Mouse (Mus musculus): ENCODE results near the gene Bex1. TPM values are rescaled to one million over a fixed set of nuclear protein-coding genes. Genes with fewer than 3 reads are reported as not detected.

The Bex1 gene
- polyA plus RNA-seq, 1 experiment from 2014 or later: 100 TPM

DNA sequence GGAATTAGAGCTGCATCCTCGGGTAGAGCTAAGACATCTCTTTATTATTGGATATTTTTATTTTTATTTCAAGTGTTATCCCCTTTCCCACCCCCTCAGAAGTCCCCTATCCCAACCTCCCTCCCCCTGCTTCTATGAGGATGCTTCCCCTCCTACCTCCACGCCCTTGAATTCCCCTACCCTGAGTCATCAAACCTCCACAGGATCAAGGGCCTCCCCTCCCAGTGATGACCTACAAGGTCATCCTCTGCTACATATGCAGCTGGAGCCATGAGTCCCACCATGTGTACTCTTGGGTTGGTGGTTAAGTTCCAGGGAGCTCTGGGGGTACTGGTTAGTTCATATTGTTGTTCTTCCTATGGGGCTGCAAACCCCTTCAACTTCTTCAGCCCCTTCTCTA, 1.9 kb downstream of the Bex1 start:
- no peak overlapping the region for H3K9ac ChIP-seq
- H3K4me3 ChIP-seq: no peak overlapping the region
- no peak overlapping the region for H3K4me2 ChIP-seq (replicated peaks)
- ATAC-seq (ENCODE audit: low FRiP score): no peak
- no peaks in the 10 kb centered on the region for H3K36me3 ChIP-seq
- 69% methylated on average over 2 of the region's 2 CpGs for WGBS
- H3K27me3 ChIP-seq: no peaks in the 10 kb centered on the region
- H3K27ac ChIP-seq: no peak overlapping the region
- H3K9me3 ChIP-seq (replicated peaks): no peaks in the 10 kb centered on the region
- H3K4me1 ChIP-seq: no peaks in the 10 kb centered on the region

DNA sequence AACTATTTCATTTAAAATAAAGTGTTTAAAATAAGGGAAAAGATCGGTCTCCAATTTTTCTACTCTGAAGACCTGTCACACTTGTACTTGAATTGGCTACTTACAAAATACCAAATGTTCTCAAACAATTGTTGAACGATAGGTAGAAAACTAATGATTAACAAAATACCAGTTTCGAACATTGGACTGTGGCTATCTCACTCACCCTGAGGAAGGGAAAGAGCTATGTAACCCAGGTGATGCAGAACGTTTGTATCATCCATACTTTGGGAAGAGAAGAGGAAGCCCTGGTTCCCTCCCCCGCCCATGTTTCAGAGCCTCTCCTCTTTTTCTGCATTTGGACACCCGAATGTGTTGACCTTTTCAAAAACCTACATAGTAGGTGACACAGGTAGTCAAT, 10.9 kb downstream of the Bex1 start:
- Histone ChIP-seq H3K4me1 (no peaks in the 10 kb centered on the region), H3K9ac (no peak overlapping the region), H3K4me2 (replicated peaks) (no peak overlapping the region), H3K9me3 (replicated peaks) (no peaks in the 10 kb centered on the region), H3K36me3 (no peaks in the 10 kb centered on the region), H3K27ac (no peak overlapping the region), H3K27me3 (peaks cover 4% of the 10 kb centered on the region; the same call in 1 of the 2 replicates), H3K4me3 (no peak overlapping the region)
- ATAC-seq (ENCODE audit: low FRiP score): no peak
- WGBS: 79% methylated on average over 6 of the region's 6 CpGs

DNA sequence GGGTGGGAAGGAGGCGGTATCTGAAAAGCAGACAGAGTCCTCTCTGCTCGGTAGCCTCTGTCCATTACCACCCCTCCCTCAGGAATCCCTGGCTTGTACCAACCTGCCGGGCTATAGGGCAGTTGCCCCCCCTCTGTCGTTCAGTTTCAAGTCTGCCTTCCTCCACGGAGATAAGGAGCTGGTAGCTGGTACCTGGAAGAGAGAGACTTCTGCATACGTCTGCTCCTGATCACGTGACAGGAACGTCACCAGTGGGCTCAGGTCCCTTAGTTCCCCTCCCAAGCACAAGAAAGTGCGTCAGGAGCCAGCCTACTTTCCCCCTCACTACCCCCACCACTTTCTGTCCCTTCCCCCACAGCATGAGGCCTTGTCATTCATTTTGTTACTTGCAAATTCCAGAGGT, 11.6 kb downstream of the Bex1 start, which contains the start of gene Tceal5:
Gene Tceal5 (minus strand): TSS at position 213 of the 403 bp plus-strand sequence.
- Histone ChIP-seq H3K27ac (no peak within 1 kb of the TSS), H3K4me3 (peak within 1 kb of the TSS; percentile 42), H3K4me2 (replicated peaks) (peak within 1 kb of the TSS; percentile 51), H3K9me3 (replicated peaks) (no peaks in the 10 kb centered on the region), H3K27me3 (peaks cover 4% of the 10 kb centered on the region; the same call in 1 of the 2 replicates), H3K4me1 (no peaks in the 10 kb centered on the region), H3K36me3 (no peaks in the 10 kb centered on the region), H3K9ac (peak within 1 kb of the TSS; percentile 42; the same call in 1 of the 2 replicates)
- WGBS: 13% methylated on average over 9 of the region's 9 CpGs
- peak; percentile 83 for ATAC-seq (ENCODE audit: low FRiP score)

DNA sequence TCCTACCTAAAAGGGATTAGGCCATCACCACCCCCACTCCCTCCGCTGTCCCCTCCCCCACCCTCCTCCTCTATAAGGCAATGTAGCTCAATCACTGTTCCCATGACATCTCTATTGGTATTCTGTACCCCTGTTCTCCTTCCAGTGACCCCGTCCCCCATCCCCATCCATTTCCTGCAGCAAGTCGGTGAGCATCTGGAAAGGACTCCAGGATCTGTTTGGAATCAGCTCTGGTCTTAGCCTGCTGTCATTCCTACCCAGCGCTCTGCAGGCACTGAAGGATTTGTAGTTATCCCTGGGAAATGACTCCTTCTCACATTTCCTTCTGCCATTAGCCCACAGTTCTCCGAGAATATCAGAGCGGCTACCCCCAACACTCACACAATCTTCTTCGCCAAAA, 12.1 kb downstream of the Bex1 start:
- Histone ChIP-seq H3K4me1 (no peaks in the 10 kb centered on the region), H3K36me3 (no peaks in the 10 kb centered on the region), H3K9ac (peak overlapping the region; percentile 42; the same call in 1 of the 2 replicates), H3K27me3 (peaks cover 4% of the 10 kb centered on the region; the same call in 1 of the 2 replicates), H3K9me3 (replicated peaks) (no peaks in the 10 kb centered on the region), H3K4me3 (peak overlapping the region; percentile 42), H3K27ac (no peak overlapping the region), H3K4me2 (replicated peaks) (peak overlapping the region; percentile 51)
- 25% methylated on average over 7 of the region's 7 CpGs for WGBS
- ATAC-seq (ENCODE audit: low FRiP score): peak; percentile 40

DNA sequence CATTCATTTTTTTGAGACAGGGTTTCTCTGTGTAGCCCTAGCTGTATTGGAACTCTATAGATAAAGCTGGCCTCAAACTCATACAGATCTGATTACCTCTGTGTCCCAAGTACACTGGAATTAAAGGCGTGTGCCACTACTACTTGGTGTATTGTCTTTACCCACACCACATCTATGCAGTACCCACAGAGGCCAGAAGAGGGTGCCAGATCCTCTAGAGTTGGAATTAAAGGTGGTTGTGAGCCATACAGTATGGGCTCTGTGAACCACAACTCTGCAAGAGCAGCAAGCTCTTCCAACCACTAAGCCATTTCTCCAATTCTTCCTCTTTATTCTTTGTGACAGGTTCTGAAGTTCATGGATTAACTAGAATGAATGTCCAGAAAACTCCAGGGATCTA, 18.4 kb downstream of the Bex1 start:
- H3K4me1 ChIP-seq: no peaks in the 10 kb centered on the region
- H3K4me2 ChIP-seq (replicated peaks): no peak overlapping the region
- no peaks in the 10 kb centered on the region for H3K27me3 ChIP-seq
- H3K36me3 ChIP-seq: no peaks in the 10 kb centered on the region
- WGBS: 47% methylated on average over 1 of the region's 1 CpGs
- no peak for ATAC-seq (ENCODE audit: low FRiP score)
- H3K4me3 ChIP-seq: no peak overlapping the region
- no peak overlapping the region for H3K9ac ChIP-seq
- H3K9me3 ChIP-seq (replicated peaks): no peaks in the 10 kb centered on the region
- H3K27ac ChIP-seq: no peak overlapping the region

DNA sequence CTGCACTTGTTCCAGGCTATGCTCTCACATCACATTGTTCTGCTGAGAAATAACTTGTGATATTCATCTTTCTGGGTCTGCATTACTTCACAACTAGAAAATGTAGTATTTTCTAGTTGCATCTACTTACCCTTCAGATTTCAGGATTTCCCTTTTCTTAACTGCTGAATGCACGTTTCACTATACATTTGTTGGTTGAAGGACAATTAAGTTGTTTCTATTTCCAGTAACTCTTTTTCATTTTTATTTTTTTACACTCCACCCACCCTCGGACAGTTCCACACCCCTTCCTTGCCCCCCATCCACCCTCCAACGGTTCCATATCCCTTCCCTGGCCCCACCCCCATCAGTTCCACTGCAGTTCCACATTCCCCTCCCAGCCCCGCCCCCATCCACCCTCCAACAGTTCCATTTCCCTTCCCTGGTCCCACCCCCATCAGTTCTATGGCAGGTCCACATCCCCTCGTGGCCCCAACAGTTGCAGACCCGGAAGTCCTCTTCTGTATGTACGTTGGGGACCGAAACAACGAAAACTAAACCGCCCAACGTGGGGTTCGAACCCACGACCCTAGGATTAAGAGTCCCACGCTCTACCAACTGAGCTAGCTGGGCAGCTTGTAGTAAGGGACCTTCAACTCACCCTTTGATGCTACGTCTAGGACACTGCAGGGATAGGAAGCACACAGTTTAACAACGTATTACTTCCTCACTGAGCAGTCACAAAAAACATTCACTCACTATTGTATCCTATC, 19.9 kb downstream of the Bex1 start:
- 83% methylated on average over 16 of the region's 16 CpGs for WGBS
- H3K4me1 ChIP-seq: no peaks in the 10 kb centered on the region

DNA sequence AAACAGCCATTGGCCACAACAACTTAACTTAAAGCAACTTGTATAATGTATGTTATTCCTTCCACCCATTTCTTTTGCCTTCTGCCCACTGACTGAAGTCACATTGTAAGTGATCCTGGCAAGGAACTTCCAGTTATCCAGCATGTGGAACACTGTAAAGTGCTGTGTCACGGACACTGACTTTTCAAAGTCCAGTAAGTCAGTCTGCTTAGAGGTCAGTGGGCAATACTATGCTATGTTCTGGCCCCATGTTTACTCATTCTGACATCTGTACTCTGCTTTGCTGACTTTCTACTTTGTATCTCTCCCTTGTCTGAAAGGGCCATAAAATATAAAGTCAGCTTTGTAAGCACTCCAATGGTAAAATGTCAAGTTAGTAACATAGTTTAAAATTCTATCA, 32.2 kb downstream of the Bex1 start:
- H3K4me1 ChIP-seq: no peaks in the 10 kb centered on the region
- no peak for ATAC-seq (ENCODE audit: low FRiP score)
- no peak overlapping the region for H3K27ac ChIP-seq
- H3K4me3 ChIP-seq: no peak overlapping the region
- H3K4me2 ChIP-seq (replicated peaks): no peak overlapping the region
- 85% methylated on average over 1 of the region's 1 CpGs for WGBS
- H3K36me3 ChIP-seq: no peaks in the 10 kb centered on the region
- H3K27me3 ChIP-seq: 0 out of 2 replicates have a peak, but pooled peaks cover 4% of the 10 kb centered on the region
- no peak overlapping the region for H3K9ac ChIP-seq
- no peaks in the 10 kb centered on the region for H3K9me3 ChIP-seq (replicated peaks)

More for the DNA sequence above, 19.9 kb downstream of the Bex1 start:
- H3K4me3 ChIP-seq: no peak overlapping the region
- no peak overlapping the region for H3K27ac ChIP-seq
- no peak overlapping the region for H3K4me2 ChIP-seq (replicated peaks)
- no peaks in the 10 kb centered on the region for H3K36me3 ChIP-seq
- ATAC-seq (ENCODE audit: low FRiP score): no peak
- H3K27me3 ChIP-seq: no peaks in the 10 kb centered on the region
- no peaks in the 10 kb centered on the region for H3K9me3 ChIP-seq (replicated peaks)
- no peak overlapping the region for H3K9ac ChIP-seq

DNA sequence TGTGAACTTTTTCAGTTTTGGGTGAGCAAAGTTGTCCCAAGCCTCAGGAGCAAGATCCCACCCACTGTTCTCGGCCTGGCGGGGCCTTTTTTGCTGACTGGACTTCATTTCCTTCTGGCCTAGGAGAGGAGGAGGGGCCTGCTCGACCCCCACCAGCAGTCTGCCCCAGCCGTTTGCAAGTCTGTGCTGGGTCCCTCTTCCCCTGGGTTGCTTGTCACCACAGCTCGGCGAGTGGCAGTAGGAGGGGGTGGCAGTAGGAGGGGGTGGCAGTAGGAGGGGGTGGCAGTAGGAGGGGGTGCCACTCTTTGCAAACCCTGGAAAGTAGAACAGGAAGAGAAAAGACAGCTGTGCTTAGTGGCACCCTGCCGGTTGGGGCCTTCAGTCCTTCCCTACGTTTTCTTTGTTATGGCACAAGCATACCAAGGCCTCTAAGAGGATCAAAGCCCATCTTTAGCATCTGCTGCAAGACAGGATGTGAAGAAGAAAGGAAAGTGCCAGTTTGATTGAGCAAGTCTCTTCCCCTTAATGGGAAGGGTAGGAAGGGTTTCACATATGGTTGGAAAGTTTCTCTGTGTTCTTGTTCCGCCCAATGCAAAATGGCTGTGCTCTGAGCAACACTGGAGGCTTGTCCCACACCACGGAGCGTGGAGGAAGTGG, 34.3 kb downstream of the Bex1 start:
- H3K36me3 ChIP-seq: no peaks in the 10 kb centered on the region
- H3K9me3 ChIP-seq (replicated peaks): no peaks in the 10 kb centered on the region
- H3K9ac ChIP-seq: no peak overlapping the region
- H3K4me1 ChIP-seq: no peaks in the 10 kb centered on the region
- no peak overlapping the region for H3K4me2 ChIP-seq (replicated peaks)
- WGBS: 25% methylated on average over 9 of the region's 11 CpGs
- H3K4me3 ChIP-seq: no peak overlapping the region
- H3K27ac ChIP-seq: no peak overlapping the region
- H3K27me3 ChIP-seq: peaks cover 10% of the 10 kb centered on the region; the same call in 1 of the 2 replicates
- ATAC-seq (ENCODE audit: low FRiP score): no peak

DNA sequence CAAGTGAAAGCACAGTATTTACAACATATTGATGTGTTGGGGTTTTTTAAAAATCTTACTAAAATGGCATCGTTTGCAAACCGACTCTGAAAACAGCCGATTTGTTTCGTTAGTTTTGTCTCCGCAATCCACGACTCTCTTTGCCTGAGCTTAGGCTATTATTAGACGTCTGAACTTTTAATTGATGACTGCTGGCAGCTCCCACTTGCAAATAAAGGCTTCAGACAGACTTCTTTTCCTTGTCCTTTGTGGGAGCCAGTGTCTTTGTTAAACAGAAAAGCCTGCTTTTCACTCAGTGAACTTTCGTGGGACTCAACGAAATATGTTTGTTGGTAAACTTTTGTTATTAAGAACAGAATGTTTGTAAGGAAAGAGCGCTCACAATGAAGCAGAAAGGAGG, 42.5 kb downstream of the Bex1 start:
- WGBS: 29% methylated on average over 10 of the region's 10 CpGs

DNA sequence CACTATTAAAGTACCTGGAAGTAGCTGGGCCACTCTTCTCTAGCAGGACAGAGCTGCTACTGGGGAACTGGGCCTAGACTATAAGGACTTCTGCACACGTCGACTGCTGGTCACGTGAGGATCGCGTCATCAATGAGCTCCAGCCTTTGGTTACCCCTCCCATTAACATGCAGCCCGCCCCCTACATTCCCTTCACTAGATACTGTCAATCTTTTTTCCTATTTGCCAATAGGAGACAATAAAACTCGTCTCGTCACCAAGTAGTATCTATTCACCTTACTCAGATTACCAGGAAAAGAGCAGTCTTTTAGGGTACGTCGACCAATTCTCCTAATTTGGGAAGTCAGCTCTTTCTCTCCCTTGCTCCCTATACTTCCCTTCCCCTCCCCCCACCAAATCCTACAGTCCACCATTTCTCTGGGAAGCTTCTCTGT, 43.2 kb downstream of the Bex1 start, which contains the start of gene Tceal8:
Gene Tceal8 (minus strand): TSS at position 225 of the 434 bp plus-strand sequence.
- Histone ChIP-seq H3K4me3 (peak within 1 kb of the TSS; percentile 53), H3K4me1 (0 out of 2 replicates have a peak, but pooled peaks cover 2% of the 10 kb centered on the region), H3K36me3 (no peaks in the 10 kb centered on the region), H3K9ac (peak within 1 kb of the TSS; percentile 68), H3K4me2 (replicated peaks) (peak within 1 kb of the TSS; percentile 47), H3K27me3 (peaks cover 9% of the 10 kb centered on the region; the same call in 1 of the 2 replicates), H3K9me3 (replicated peaks) (no peaks in the 10 kb centered on the region), H3K27ac (peak within 1 kb of the TSS; percentile 85)
- peak; percentile 96 for ATAC-seq (ENCODE audit: low FRiP score)
- WGBS: 14% methylated on average over 10 of the region's 10 CpGs

More for the DNA sequence above, 42.5 kb downstream of the Bex1 start:
- Histone ChIP-seq H3K9ac (0 out of 2 replicates have a peak overlapping the region, but pooled peaks have one; percentile 2), H3K27me3 (peaks cover 9% of the 10 kb centered on the region; the same call in 1 of the 2 replicates), H3K9me3 (replicated peaks) (no peaks in the 10 kb centered on the region), H3K36me3 (no peaks in the 10 kb centered on the region), H3K4me1 (0 out of 2 replicates have a peak, but pooled peaks cover 2% of the 10 kb centered on the region), H3K4me2 (replicated peaks) (peak overlapping the region; percentile 42), H3K27ac (0 out of 2 replicates have a peak overlapping the region, but pooled peaks have one; percentile 85), H3K4me3 (peak overlapping the region; percentile 53)
- ATAC-seq (ENCODE audit: low FRiP score): no peak

DNA sequence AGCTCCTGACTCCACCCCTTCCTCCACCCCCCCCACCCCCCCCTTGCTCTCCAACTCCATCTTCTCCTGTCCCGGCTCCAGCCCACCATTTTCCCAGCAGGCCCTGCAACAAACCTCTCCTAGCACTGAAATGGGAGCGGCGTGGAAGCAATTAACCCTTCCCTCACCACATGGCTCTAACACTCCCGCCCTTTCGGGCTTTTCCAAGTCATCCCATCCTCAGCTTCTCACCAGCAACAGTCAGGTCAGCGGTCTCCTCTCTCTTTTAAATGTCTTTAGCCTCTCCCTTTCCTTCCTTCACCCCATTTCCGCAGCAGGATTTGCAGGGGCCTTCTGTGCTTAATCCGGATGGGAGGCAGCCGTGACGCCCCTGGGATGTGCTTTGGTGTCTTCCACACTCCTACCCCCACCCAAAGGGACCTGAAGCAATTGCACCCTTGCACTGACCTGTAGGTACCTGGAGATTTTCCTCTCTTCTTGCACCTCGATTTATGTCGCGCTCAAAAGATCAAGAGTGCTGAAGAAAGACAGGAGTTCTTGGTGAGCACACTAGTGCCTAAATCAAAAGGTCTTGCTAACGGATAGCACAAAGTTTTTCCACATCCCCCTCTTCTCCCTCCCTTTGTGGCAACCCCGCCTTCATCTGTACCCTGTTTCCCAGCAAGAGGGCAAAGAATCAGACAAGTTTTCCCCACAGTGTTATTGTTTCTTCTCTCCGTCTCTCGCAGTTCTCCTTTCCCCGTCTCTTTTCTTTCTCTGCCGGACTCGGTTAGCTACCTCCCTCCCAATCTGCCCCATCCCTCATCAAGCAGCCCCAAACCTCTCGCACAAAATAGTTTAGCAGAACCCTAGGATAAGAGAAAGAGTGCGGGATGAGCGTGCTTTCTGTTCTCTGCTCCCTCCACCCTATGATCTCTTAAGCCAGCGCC, 43.9 kb downstream of the Bex1 start:
- H3K4me3 ChIP-seq: peak overlapping the region; percentile 53
- H3K4me1 ChIP-seq: 0 out of 2 replicates have a peak, but pooled peaks cover 2% of the 10 kb centered on the region
- 0 out of 2 replicates have a peak, but pooled peaks cover 4% of the 10 kb centered on the region for H3K27me3 ChIP-seq
- H3K4me2 ChIP-seq (replicated peaks): peak overlapping the region; percentile 47
- H3K9ac ChIP-seq: peak overlapping the region; percentile 68
- peak overlapping the region; percentile 80 for H3K27ac ChIP-seq
- no peaks in the 10 kb centered on the region for H3K9me3 ChIP-seq (replicated peaks)
- ATAC-seq (ENCODE audit: low FRiP score): peak; percentile 75
- H3K36me3 ChIP-seq: no peaks in the 10 kb centered on the region
- WGBS: 22% methylated on average over 24 of the region's 24 CpGs

Measured in hindbrain, embryonic 12.5 days (tissue).